Mouse (Mus musculus): ENCODE measurements at regions not wholly inside any gene's neighbourhood (a gene's known extent, or its start where the extent isn't known, plus 50 kb on each side); places are given as distances from the start of the nearest gene placed in this dataset.

GRCm38 (mm10) chr6:98514376-98514775 lies 171.8 kb upstream of the Gm765 start:
- DNase-seq (ENCODE audit: low read depth in 1 of 2, low spot score in 2 of 2) = no peak
- Histone ChIP-seq H3K4me1 (ENCODE audit: control insufficient read depth, insufficient read depth, insufficient read length) (no peaks in the 10 kb centered on the region), H3K4me3 (ENCODE audit: extremely low read depth, insufficient read depth, insufficient read length) (no peak overlapping the region), H3K36me3 (ENCODE audit: control insufficient read depth, insufficient read depth, low read length) (no peaks in the 10 kb centered on the region), H3K27ac (ENCODE audit: insufficient read depth, low read length) (no peak overlapping the region), H3K27me3 (ENCODE audit: control insufficient read depth, insufficient read depth, low read length) (no peaks in the 10 kb centered on the region)
- WGBS = 46% methylated on average over 7 of the region's 7 CpGs
- TF ChIP-seq CTCF (IDR thresholded peaks at IDR 0.05; ENCODE audit: extremely low read depth, insufficient read depth, insufficient read length, insufficient replicate concordance) = no peak
- no peak for TF ChIP-seq POLR2A (IDR thresholded peaks at IDR 0.05; ENCODE audit: low read depth, low read length)

- WGBS = 39% methylated on average over 3 of the region's 3 CpGs
- DNase-seq (ENCODE audit: low read depth in 1 of 2, low spot score in 2 of 2) = no peak
- no peak for TF ChIP-seq CTCF (IDR thresholded peaks at IDR 0.05; ENCODE audit: extremely low read depth, insufficient read depth, insufficient read length, insufficient replicate concordance)
- no peak for TF ChIP-seq POLR2A (IDR thresholded peaks at IDR 0.05; ENCODE audit: low read depth, low read length)
- Histone ChIP-seq H3K27ac (ENCODE audit: insufficient read depth, low read length) (no peak overlapping the region), H3K4me1 (ENCODE audit: control insufficient read depth, insufficient read depth, insufficient read length) (no peaks in the 10 kb centered on the region), H3K27me3 (ENCODE audit: control insufficient read depth, insufficient read depth, low read length) (no peaks in the 10 kb centered on the region), H3K4me3 (ENCODE audit: extremely low read depth, insufficient read depth, insufficient read length) (no peak overlapping the region), H3K36me3 (ENCODE audit: control insufficient read depth, insufficient read depth, low read length) (no peaks in the 10 kb centered on the region)
Observed at GRCm38 (mm10) chr6:98513217-98513616, 170.7 kb upstream of the Gm765 start.

GRCm38 (mm10) chr6:98502726-98503125 lies 160.2 kb upstream of the Gm765 start:
- H3K27ac ChIP-seq (ENCODE audit: insufficient read depth, low read length) = no peak overlapping the region

GRCm38 (mm10) chr6:98499721-98500120 lies 157.2 kb upstream of the Gm765 start:
- 84% methylated on average over 5 of the region's 5 CpGs for WGBS

More at GRCm38 (mm10) chr6:98502726-98503125, 160.2 kb upstream of the Gm765 start:
- no peak for DNase-seq (ENCODE audit: low read depth in 1 of 2, low spot score in 2 of 2)
- TF ChIP-seq POLR2A (IDR thresholded peaks at IDR 0.05; ENCODE audit: low read depth, low read length) = no peak
- no peak for TF ChIP-seq CTCF (IDR thresholded peaks at IDR 0.05; ENCODE audit: extremely low read depth, insufficient read depth, insufficient read length, insufficient replicate concordance)
- H3K4me3 ChIP-seq (ENCODE audit: extremely low read depth, insufficient read depth, insufficient read length) = no peak overlapping the region
- no peaks in the 10 kb centered on the region for H3K4me1 ChIP-seq (ENCODE audit: control insufficient read depth, insufficient read depth, insufficient read length)
- 74% methylated on average over 2 of the region's 2 CpGs for WGBS
- no peaks in the 10 kb centered on the region for H3K36me3 ChIP-seq (ENCODE audit: control insufficient read depth, insufficient read depth, low read length)
- no peaks in the 10 kb centered on the region for H3K27me3 ChIP-seq (ENCODE audit: control insufficient read depth, insufficient read depth, low read length)

GRCm38 (mm10) chr6:98486626-98487025 lies 144.1 kb upstream of the Gm765 start:
- no peak for TF ChIP-seq CTCF (IDR thresholded peaks at IDR 0.05; ENCODE audit: extremely low read depth, insufficient read depth, insufficient read length, insufficient replicate concordance)
- no peak for TF ChIP-seq POLR2A (IDR thresholded peaks at IDR 0.05; ENCODE audit: low read depth, low read length)
- H3K4me3 ChIP-seq (ENCODE audit: extremely low read depth, insufficient read depth, insufficient read length) = no peak overlapping the region
- no peaks in the 10 kb centered on the region for H3K36me3 ChIP-seq (ENCODE audit: control insufficient read depth, insufficient read depth, low read length)
- H3K27me3 ChIP-seq (ENCODE audit: control insufficient read depth, insufficient read depth, low read length) = no peaks in the 10 kb centered on the region
- no peak for DNase-seq (ENCODE audit: low read depth in 1 of 2, low spot score in 2 of 2)
- WGBS = 90% methylated on average over 3 of the region's 3 CpGs
- no peaks in the 10 kb centered on the region for H3K4me1 ChIP-seq (ENCODE audit: control insufficient read depth, insufficient read depth, insufficient read length)
- no peak overlapping the region for H3K27ac ChIP-seq (ENCODE audit: insufficient read depth, low read length)

More at GRCm38 (mm10) chr6:98499721-98500120, 157.2 kb upstream of the Gm765 start:
- Histone ChIP-seq H3K4me3 (ENCODE audit: extremely low read depth, insufficient read depth, insufficient read length) (no peak overlapping the region), H3K36me3 (ENCODE audit: control insufficient read depth, insufficient read depth, low read length) (no peaks in the 10 kb centered on the region), H3K27ac (ENCODE audit: insufficient read depth, low read length) (no peak overlapping the region), H3K27me3 (ENCODE audit: control insufficient read depth, insufficient read depth, low read length) (no peaks in the 10 kb centered on the region), H3K4me1 (ENCODE audit: control insufficient read depth, insufficient read depth, insufficient read length) (no peaks in the 10 kb centered on the region)
- no peak for TF ChIP-seq POLR2A (IDR thresholded peaks at IDR 0.05; ENCODE audit: low read depth, low read length)
- TF ChIP-seq CTCF (IDR thresholded peaks at IDR 0.05; ENCODE audit: extremely low read depth, insufficient read depth, insufficient read length, insufficient replicate concordance) = no peak
- no peak for DNase-seq (ENCODE audit: low read depth in 1 of 2, low spot score in 2 of 2)

- 64% methylated on average over 3 of the region's 3 CpGs for WGBS
- TF ChIP-seq CTCF (IDR thresholded peaks at IDR 0.05; ENCODE audit: extremely low read depth, insufficient read depth, insufficient read length, insufficient replicate concordance) = no peak
- TF ChIP-seq POLR2A (IDR thresholded peaks at IDR 0.05; ENCODE audit: low read depth, low read length) = no peak
- no peak overlapping the region for H3K27ac ChIP-seq (ENCODE audit: insufficient read depth, low read length)
- H3K4me1 ChIP-seq (ENCODE audit: control insufficient read depth, insufficient read depth, insufficient read length) = no peaks in the 10 kb centered on the region
- no peaks in the 10 kb centered on the region for H3K36me3 ChIP-seq (ENCODE audit: control insufficient read depth, insufficient read depth, low read length)
- H3K4me3 ChIP-seq (ENCODE audit: extremely low read depth, insufficient read depth, insufficient read length) = no peak overlapping the region
- H3K27me3 ChIP-seq (ENCODE audit: control insufficient read depth, insufficient read depth, low read length) = no peaks in the 10 kb centered on the region
- DNase-seq (ENCODE audit: low read depth in 1 of 2, low spot score in 2 of 2) = no peak
Observed at GRCm38 (mm10) chr6:98483319-98484123, 141.0 kb upstream of the Gm765 start.

GRCm38 (mm10) chr6:98482319-98482718 lies 139.8 kb upstream of the Gm765 start:
- Histone ChIP-seq H3K4me3 (ENCODE audit: extremely low read depth, insufficient read depth, insufficient read length) (no peak overlapping the region), H3K27ac (ENCODE audit: insufficient read depth, low read length) (no peak overlapping the region), H3K36me3 (ENCODE audit: control insufficient read depth, insufficient read depth, low read length) (no peaks in the 10 kb centered on the region), H3K27me3 (ENCODE audit: control insufficient read depth, insufficient read depth, low read length) (no peaks in the 10 kb centered on the region), H3K4me1 (ENCODE audit: control insufficient read depth, insufficient read depth, insufficient read length) (no peaks in the 10 kb centered on the region)
- DNase-seq (ENCODE audit: low read depth in 1 of 2, low spot score in 2 of 2) = no peak
- no peak for TF ChIP-seq CTCF (IDR thresholded peaks at IDR 0.05; ENCODE audit: extremely low read depth, insufficient read depth, insufficient read length, insufficient replicate concordance)
- TF ChIP-seq POLR2A (IDR thresholded peaks at IDR 0.05; ENCODE audit: low read depth, low read length) = no peak
- WGBS = 91% methylated on average over 2 of the region's 2 CpGs
